Mouse (Mus musculus) thymus, postnatal 14 days (tissue): Measurements from ENCODE around the gene Nup35.
A peak's percentile ranks its signal among the peaks of the same experiment; 100 is the strongest.

Experiments used
- DNase-seq: peaks from one replicate; pipeline ENCODE4 v3.0.0; 2021

The Nup35 gene

GRCm38 (mm10) chr2:80638364-80639241 is 21.6 kb downstream of the Nup35 start:
- DNase-seq, result peak; percentile 87

- no peak for DNase-seq
Observed at GRCm38 (mm10) chr2:80639398-80639797, 22.4 kb downstream of the Nup35 start.

GRCm38 (mm10) chr2:80639864-80640263 is 22.8 kb downstream of the Nup35 start:
- no peak for DNase-seq

GRCm38 (mm10) chr2:80661414-80661813 is 44.4 kb downstream of the Nup35 start:
- no peak for DNase-seq

GRCm38 (mm10) chr2:80662682-80663081 is 45.6 kb downstream of the Nup35 start:
- DNase-seq, result no peak

GRCm38 (mm10) chr2:80667396-80667964 is 50.4 kb downstream of the Nup35 start:
- no peak for DNase-seq

GRCm38 (mm10) chr2:80669868-80670666 is 53.0 kb downstream of the Nup35 start:
- peak; percentile 13 for DNase-seq

- no peak for DNase-seq
Observed at GRCm38 (mm10) chr2:80678803-80679202, 61.8 kb downstream of the Nup35 start.

- DNase-seq, result no peak
Observed at GRCm38 (mm10) chr2:80683727-80684239, 66.7 kb downstream of the Nup35 start.

GRCm38 (mm10) chr2:80684396-80685071 is 67.5 kb downstream of the Nup35 start:
- DNase-seq, result no peak

GRCm38 (mm10) chr2:80688261-80688660 is 71.2 kb downstream of the Nup35 start:
- no peak for DNase-seq

GRCm38 (mm10) chr2:80707429-80707828 is 90.4 kb downstream of the Nup35 start:
- no peak for DNase-seq
